Mouse (Mus musculus) heart, postnatal 0 days (tissue): ENCODE data around the gene Tnfaip1. TPM values are rescaled to one million over a fixed set of nuclear protein-coding genes. Genes with fewer than 3 reads are reported as not detected.

Experiments
- ATAC-seq: fragments of 200-750 bp; cut with Nextera tagmentation; 2 replicates; pipeline ENCODE4 v1.8.0; 2017; ENCODE audit warnings: low read depth, moderate number of reproducible peaks, moderate library complexity; ENCODE audit not compliant: insufficient read depth
- DNase-seq: peaks from one replicate; pipeline ENCODE4 v3.0.0-alpha.2; 2016; ENCODE audit warnings: low spot score
- H3K27ac ChIP-seq: fragments of 300-500 bp; sonication (generic); 2 replicates; pipeline ENCODE4 v1.5.1; 2014; ENCODE audit warnings: low read depth, mild to moderate bottlenecking
- H3K27me3 ChIP-seq: fragments of 300-500 bp; sonication (generic); 2 replicates; pipeline ENCODE4 v1.6.1; 2014; ENCODE audit warnings: low read length, mixed read lengths; ENCODE audit not compliant: control insufficient read depth, insufficient read depth
- H3K36me3 ChIP-seq: fragments of 300-500 bp; sonication (generic); replicated peaks from 2 replicates; pipeline ENCODE4 v1.6.1; 2014; ENCODE audit warnings: low read length, mixed read lengths; ENCODE audit not compliant: control insufficient read depth, insufficient read depth
- H3K4me1 ChIP-seq: fragments of 300-500 bp; sonication (generic); 2 replicates; pipeline ENCODE4 v1.6.1; 2014; ENCODE audit warnings: antibody characterized with exemption; ENCODE audit not compliant: control insufficient read depth, insufficient read depth
- H3K4me2 ChIP-seq: fragments of 300-500 bp; sonication (generic); 2 replicates; pipeline ENCODE4 v1.6.1; 2014; ENCODE audit warnings: low read depth, mild to moderate bottlenecking, low read length, moderate library complexity
- H3K4me3 ChIP-seq: fragments of 300-500 bp; sonication (generic); 2 replicates; pipeline ENCODE4 v1.5.1; 2014; ENCODE audit warnings: low read depth, low read length
- H3K9ac ChIP-seq: fragments of 300-500 bp; sonication (generic); replicated peaks from 2 replicates; pipeline ENCODE4 v1.6.1; 2014; ENCODE audit warnings: low read depth, low read length, mixed read lengths
- H3K9me3 ChIP-seq: fragments of 300-500 bp; sonication (generic); replicated peaks from 2 replicates; pipeline ENCODE4 v1.6.1; 2016; ENCODE audit warnings: low read length; ENCODE audit not compliant: control insufficient read depth
- CTCF ChIP-seq: IDR thresholded peaks from 2 replicates; pipeline ENCODE4 v1.5.1; 2016; ENCODE audit warnings: antibody characterized with exemption, control low read depth, low read depth
- EP300 ChIP-seq: IDR thresholded peaks from 2 replicates; pipeline ENCODE4 v1.6.1; 2016; ENCODE audit warnings: antibody characterized with exemption, low read depth
- WGBS: fragments of 180-500 bp; shearing (Covaris S2); extraction: QIAGEN DNeasy Blood & Tissue Kit; methylation state at CpG from one replicate; pipeline ENCODE4 v1.1.7; 2014; 5-methylcytosine and 5-hydroxymethylcytosine counted together
- polyA plus RNA-seq: library from polyadenylated mRNA; unstranded; fragments of >200 nt; fragmentation: Nextera tagmentation; extraction: Ambion mirVana; gene quantifications from 2 replicates; pipeline ENCODE4 v1.2.1, GENCODE M21; 2015
- total RNA-seq: library from RNA; depleted of rRNA; stranded (reverse); fragments of >200 nt; gene quantifications from 2 replicates; pipeline ENCODE4 v1.2.3, GENCODE M21; 2014; ENCODE audit warnings: low replicate concordance

Gene Tnfaip1
- total and polyA plus RNA-seq, 2 experiments from 2014 or later = 49.7 to 50.0 TPM

GRCm38 (mm10) chr11:78549491-78549987 is 13.4 kb upstream of the Tnfaip1 start:
- Histone ChIP-seq H3K9ac (peak overlapping the region; percentile 68), H3K4me2 (peak overlapping the region; percentile 98), H3K36me3 (peaks cover 8% of the 10 kb centered on the region; the same call in 1 of the 2 replicates), H3K27ac (0 out of 2 replicates have a peak overlapping the region, but pooled peaks have one; percentile 61), H3K4me3 (peak overlapping the region; percentile 87), H3K27me3 (no peaks in the 10 kb centered on the region), H3K9me3 (peaks cover 5% of the 10 kb centered on the region; the same call in 1 of the 2 replicates), H3K4me1 (peaks cover 8% of the 10 kb centered on the region)
- ATAC-seq (no peak), DNase-seq (no peak)
- no peak for TF ChIP-seq EP300
- no peak for TF ChIP-seq CTCF
- WGBS = 11% methylated on average over 5 of the region's 5 CpGs

DNA sequence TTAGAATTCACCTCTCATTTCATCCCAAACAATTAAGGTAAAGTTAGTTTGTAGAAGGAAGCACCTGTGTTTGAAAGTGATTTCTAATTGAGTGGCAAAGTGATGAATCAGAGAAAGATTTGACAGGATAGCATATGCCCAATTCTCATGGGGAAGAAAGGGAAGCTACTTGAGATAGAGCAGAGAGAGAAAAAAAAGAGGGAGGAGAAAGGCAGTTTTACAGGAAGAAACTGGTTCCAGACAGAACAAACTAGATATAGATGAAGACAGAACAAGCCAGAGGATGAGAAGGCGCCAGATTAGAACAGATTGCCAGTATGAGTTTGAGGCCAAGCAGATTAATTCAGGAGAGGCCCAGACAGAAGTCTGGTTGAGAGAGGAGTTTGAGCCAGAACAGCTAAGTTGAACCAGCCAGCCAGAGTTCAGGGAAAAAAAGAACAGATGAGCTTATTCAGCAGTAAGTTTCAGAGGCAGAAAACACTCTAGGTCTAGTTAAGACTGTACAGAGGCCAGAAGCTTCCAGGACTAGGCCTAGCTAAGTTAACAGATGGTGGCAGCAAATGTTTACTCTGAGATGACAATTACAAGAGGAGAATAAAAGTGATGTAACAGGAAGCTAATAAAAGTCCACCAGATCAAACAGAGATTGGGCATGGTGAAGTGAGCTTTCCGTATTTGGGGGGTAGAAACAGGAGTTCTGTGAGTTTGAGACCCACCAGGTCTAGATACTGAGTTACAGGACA is 11.8 kb upstream of the Tnfaip1 start:
- no peak overlapping the region for H3K4me2 ChIP-seq
- H3K4me3 ChIP-seq = no peak overlapping the region
- H3K36me3 ChIP-seq = peaks cover 13% of the 10 kb centered on the region
- WGBS = 75% methylated on average over 2 of the region's 2 CpGs
- no peak for DNase-seq
- ATAC-seq = no peak
- H3K27ac ChIP-seq = no peak overlapping the region
- H3K4me1 ChIP-seq = peaks cover 8% of the 10 kb centered on the region
- no peaks in the 10 kb centered on the region for H3K9me3 ChIP-seq
- no peak overlapping the region for H3K9ac ChIP-seq
- no peaks in the 10 kb centered on the region for H3K27me3 ChIP-seq
- TF ChIP-seq CTCF (no peak), EP300 (no peak)

DNA sequence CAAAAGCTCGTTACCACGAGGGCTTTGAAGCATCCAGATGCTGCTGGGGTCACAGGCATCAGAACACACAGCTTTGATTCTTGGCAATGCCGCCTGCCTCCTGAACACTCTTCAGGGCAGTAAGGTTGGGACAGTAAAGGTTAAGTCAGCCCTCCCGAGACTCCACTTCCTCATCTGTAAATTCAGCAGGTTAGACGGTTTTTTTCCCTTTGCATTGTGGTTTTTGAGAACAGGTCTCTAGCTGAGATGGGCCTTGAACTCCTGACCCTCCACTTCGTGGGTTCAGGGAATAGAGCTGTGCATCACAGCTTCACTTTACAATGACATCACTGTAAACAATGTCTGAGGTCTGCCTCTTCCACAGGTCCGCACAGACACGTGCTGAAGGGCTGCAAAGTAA is 9.0 kb upstream of the Tnfaip1 start:
- no peak overlapping the region for H3K4me2 ChIP-seq
- 62% methylated on average over 8 of the region's 8 CpGs for WGBS

DNA sequence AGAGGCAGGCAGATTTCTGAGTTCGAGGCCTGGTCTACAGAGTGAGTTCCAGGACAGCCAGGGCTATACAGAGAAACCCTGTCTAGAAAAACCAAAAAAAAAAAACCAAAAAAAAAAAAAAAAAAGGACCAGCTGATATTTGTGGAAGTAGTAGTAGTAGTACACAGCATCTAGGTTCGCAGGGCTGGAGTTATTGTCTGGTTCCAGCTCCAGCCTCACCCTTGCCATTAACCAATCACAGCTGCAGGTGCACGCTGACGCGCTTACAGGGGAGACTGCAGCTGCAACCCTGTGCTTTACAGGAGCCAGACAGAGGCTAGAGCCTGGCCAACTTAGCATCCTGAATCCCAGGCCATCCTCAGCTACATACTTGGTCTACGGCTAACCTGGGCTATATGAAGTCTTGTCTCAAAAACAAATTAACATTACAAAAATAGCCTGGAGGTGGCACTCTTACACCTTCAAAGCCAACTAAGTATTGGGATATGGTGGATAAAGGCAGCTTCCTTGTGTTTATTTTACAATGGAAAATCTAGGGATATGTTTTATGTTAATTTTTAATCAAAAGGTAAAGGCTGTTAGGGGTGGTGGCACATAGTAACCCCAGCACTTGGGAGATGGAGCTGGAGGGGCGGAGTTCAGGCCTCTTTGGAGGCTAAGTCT is 8.4 kb upstream of the Tnfaip1 start:
- H3K9ac ChIP-seq = no peak overlapping the region
- peaks cover 2% of the 10 kb centered on the region; the same call in 1 of the 2 replicates for H3K4me1 ChIP-seq
- no peak overlapping the region for H3K4me2 ChIP-seq
- H3K9me3 ChIP-seq = no peaks in the 10 kb centered on the region
- no peaks in the 10 kb centered on the region for H3K27me3 ChIP-seq
- 89% methylated on average over 7 of the region's 7 CpGs for WGBS
- no peak overlapping the region for H3K27ac ChIP-seq
- H3K4me3 ChIP-seq = no peak overlapping the region
- DNase-seq (no peak), ATAC-seq (no peak)
- peaks cover 39% of the 10 kb centered on the region for H3K36me3 ChIP-seq
- TF ChIP-seq EP300 = no peak
- peak; percentile 26 for TF ChIP-seq CTCF

More for the DNA sequence above, 9.0 kb upstream of the Tnfaip1 start:
- no peaks in the 10 kb centered on the region for H3K9me3 ChIP-seq
- ATAC-seq = no peak
- no peak overlapping the region for H3K27ac ChIP-seq
- H3K27me3 ChIP-seq = no peaks in the 10 kb centered on the region
- no peak overlapping the region for H3K9ac ChIP-seq
- no peak overlapping the region for H3K4me3 ChIP-seq
- DNase-seq = no peak
- H3K36me3 ChIP-seq = peaks cover 33% of the 10 kb centered on the region
- TF ChIP-seq CTCF (no peak), EP300 (no peak)
- H3K4me1 ChIP-seq = peaks cover 8% of the 10 kb centered on the region

- WGBS = 79% methylated on average over 3 of the region's 3 CpGs
- no peak overlapping the region for H3K4me3 ChIP-seq
These were observed 4.2 kb upstream of the Tnfaip1 start for GRCm38 (mm10) chr11:78540358-78540757.

More at GRCm38 (mm10) chr11:78540358-78540757, 4.2 kb upstream of the Tnfaip1 start:
- H3K27ac ChIP-seq = no peak overlapping the region
- no peaks in the 10 kb centered on the region for H3K27me3 ChIP-seq
- peaks cover 15% of the 10 kb centered on the region; the same call in 1 of the 2 replicates for H3K4me1 ChIP-seq
- DNase-seq (no peak), ATAC-seq (no peak)
- H3K36me3 ChIP-seq = peaks cover 52% of the 10 kb centered on the region
- TF ChIP-seq EP300 (no peak), CTCF (no peak)
- H3K9me3 ChIP-seq = no peaks in the 10 kb centered on the region
- H3K9ac ChIP-seq = no peak overlapping the region
- H3K4me2 ChIP-seq = no peak overlapping the region
